Mouse (Mus musculus) neural tube, embryonic 10.5 days (tissue): ENCODE measurements around the gene Gda.

Experiments
- DNase-seq: peaks from one replicate; pipeline ENCODE4 v3.0.0-alpha.2; 2017; ENCODE audit warnings: low spot score; ENCODE audit errors: extremely low spot score

Gene Gda

DNA sequence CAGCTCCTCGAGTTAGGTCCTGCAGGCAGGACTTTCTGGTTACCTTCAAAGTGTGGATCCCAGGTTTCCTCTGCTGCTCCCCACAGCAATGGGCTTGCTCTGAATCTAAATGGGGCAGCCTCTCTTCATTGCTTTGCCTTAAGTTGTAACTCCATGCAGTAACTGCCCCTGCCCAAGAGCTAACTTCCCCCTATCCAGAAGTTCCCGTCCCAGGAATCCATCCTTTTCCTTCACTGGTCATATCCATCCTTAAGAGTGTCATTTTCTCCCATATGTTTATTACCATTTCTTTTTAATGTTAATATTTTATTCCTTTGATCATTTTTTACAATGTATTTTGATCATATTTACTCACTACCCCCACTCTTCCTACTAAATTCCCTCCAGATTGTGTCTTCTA is at the start of gene Gda:
TSS of gene Gda (minus strand) at position 101 of the 400 bp plus-strand sequence.
- no peak for DNase-seq

DNA sequence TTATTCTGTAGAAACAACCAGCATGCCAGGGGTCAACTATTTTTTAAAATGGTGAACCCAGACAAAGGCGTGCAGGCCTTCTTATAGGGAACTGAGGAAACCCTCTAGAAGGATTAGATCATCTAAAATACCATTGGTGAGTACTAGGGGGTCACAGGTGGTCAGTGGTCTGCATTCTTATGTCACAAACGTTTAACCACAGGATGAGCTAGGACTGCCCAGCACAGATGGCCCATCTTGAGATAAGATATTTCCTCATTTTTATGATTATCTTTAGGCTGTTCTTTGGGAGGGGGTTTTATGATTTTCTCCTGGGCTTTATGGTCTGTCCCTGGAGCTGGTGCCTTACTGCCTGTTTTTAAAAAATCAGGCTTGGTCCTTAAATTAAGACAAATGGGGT is 47.0 kb upstream of the Gda start:
- DNase-seq, result no peak

- DNase-seq, result peak; percentile 14
Observed at GRCm38 (mm10) chr19:21510116-21510515, 36.9 kb upstream of the Gda start.

DNA sequence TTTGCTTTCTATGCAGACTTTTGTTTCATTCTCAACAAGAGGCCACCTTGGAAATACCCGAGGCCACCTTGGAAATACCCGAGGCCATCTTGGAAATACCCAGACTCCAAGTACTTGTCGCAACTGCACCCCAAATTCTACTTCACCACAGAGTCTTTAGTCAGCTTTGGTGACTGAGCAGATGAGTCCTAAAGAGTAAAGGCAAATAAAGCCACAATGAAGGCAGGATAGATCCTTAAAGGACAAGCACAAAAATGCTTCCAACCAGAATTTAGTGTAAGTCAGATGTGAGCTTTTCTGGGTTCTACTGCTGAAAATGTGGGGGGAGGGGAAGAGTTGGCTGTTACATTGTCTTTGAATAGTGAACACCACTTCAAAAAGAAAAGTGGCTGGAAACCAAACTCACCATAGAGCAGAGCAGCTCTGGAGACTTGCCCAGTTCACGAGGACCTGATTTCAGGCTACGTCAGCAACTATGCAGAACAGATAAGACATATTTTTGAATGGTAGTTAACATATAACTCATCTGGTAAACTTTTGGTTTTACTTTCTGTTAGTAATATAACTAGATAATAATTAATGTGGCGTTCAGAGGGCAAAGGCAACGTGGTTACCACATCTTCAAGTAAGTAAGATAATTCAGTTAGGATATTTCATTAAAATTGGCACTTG is 34.5 kb upstream of the Gda start:
- no peak for DNase-seq

DNA sequence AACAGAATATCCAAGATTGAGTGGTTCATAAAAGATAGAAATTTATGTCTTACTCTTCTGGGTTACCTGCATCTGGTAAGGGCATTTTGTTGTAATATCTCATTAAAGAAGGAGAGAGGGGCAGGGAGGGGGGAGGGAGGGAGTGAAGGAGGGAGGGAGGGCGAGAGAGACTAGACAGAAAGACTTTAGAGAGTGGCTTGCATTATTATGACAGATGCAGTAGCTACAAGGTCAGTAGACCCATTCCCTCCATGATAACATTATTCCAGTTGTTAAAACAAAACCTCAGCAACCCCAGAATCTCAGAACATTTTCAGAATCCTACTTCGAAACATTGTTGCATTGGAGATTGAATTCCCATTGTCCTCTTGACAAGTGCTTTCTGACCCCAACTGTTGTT is 33.9 kb upstream of the Gda start:
- no peak for DNase-seq

DNA sequence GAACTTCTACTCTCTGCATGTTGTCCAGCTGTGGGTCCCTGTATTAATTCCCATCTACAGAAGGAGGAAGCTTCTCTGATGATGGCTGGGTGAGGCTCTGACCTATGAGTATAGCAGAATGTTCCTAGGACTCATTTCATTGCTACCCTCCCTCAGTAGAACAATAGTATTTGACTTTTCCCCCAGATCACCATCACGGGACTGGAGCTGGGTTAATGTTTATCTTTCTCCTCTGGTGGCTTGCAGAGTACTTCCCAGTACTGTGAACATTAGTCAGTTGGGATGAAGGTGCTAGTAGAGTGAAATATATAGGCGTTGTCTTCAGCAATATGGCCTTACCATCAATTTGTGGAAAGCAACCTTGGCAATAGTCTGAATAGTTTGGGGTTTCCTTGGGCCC is 31.5 kb upstream of the Gda start:
- DNase-seq, result no peak

DNA sequence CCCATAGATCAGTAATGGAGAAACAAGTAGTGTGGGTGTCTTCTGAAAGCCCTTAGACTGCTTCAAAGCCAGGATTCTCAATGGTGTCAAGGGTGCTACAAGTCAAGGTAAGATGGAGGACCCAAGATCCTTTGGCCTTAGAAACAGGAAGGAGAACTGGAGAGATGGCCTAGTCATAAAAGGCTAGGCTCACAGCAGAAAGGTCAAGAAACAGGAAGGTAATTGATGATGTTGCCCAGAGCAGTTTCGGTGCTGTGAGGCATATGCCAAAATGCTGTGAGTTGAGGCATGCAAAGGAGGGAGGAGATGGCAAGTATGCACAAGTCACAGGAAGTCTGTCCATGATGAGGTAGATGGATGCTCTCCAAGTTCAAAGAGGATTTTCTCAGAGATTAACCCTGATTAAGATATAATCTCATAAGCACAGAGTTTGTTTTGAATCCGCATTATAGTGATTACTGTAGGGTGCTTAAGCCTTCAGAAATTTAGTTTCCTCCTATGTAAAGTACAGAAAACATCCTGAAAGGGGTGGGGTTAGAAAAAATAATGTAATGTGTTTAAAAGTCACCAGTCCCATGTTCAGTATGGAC is 26.2 kb upstream of the Gda start:
- DNase-seq, result no peak

- no peak for DNase-seq
Observed at GRCm38 (mm10) chr19:21495817-21496216, 22.6 kb upstream of the Gda start.

GRCm38 (mm10) chr19:21493807-21494521 is 20.7 kb upstream of the Gda start:
- no peak for DNase-seq

- no peak for DNase-seq
Observed at GRCm38 (mm10) chr19:21491391-21491790, 18.1 kb upstream of the Gda start.

DNA sequence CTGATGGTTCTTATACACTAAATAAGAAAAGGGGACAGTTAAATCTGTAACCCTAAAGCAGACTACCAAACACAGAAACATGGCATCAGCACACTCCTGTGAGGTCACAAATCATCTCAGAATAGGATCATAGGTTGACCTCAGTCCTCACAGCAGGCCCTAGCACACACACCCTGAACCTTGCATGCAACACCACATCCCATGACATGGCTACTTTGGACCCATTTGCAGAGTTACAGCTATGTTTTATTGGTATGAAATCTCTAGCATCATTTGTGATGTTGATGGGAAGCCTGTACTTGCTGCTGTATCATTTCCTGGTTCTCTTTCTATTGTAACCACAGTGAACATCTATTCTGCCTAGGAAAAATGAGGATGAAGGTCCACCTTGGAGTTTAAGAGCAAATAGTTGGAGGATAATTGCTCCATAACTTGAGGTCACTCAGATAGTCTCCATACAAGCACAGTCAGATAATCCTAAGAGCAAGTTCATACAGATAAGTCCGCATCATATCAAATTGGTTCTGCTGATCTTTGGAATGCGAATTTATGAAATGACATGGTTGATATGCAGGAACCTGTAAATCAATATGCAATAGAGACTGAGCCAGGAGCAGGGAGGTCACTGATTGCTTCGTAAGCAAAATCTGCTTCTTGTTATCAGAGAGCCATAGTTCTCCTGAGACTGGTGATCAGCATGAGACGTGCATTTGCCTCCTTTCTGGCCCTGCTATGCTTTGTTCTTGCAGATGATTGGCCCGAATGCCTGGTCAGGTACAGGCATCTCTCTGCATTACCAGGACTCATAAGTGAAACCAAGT is 14.1 kb upstream of the Gda start:
- DNase-seq, result no peak

DNA sequence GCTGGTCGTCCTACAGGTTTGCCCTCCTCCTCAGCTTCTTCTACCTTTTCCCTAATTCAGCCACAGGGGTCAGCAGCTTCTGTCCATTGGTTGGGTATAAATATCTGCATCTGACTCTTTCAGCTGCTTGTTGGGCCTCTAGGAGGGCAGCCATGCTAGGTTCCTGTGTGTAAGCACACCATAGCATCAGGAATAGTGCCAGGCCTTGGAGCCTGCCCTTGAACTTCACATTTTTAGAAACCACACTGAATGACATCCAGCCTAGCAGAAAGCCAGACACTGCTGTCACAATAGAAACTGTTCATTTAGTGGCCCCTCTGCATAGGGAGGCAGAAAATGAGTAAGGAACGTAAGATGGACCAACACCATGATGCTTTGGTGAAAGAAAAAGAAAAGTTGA is 8.9 kb upstream of the Gda start:
- DNase-seq, result no peak

GRCm38 (mm10) chr19:21481031-21481430 is 7.8 kb upstream of the Gda start:
- DNase-seq, result no peak

DNA sequence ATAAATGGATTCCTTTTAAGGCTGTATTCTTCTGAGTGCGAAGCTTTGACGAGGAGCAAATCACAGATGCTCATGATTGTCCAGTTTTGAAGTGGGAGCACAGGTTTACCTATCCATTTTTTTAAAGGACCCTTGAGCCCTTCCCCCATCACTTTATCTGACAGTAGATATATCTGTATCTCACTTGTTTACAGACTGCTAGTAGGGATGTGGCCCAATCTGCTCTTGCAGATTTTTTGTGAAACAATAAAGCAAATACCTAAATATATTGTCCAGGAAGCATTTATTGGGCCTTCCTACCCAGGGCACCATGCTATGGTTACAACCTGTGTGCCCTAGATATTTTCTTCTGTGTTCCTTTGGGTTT is 6.8 kb upstream of the Gda start:
- DNase-seq, result no peak

DNA sequence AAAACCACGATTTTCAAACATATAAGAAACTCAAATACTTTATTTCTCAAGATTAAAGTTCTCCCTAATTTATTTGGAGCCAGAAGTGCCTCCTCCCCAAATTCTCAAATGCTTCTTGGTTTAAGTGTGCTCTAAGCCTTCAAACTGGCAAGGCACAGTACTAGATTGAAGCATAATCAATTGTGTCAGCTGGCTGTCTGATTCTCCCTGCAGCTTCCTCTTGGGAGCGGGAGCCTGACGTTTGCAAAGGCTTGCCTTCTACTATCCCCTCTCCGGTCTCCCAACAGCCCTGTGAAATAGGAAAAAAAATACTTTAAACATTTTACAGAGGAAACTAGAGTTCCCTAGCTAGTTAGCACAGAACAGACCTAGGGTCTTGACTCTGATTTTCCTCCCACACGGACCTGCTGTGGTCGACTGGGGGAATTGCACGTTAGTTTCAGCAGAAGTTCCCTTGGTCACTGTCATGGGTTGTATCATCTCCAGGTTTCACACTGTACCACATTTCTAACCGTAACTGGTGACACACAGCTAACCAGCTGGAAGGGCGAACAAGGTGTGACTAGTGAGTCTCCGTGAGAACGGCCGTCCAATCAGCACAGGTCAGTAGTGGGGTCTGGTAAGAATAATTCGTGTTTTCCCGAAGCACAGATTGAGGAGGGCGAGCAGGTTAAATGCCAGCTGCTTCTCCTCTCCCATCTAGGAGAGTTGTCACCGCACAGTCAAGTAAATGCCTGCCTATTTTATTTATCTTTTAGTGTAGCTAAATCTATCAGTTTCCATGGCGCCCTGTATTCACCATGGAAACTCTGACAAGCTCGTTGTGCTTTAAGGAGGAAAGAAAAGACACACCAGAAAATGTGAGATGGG is 6.2 kb upstream of the Gda start:
- no peak for DNase-seq

- no peak for DNase-seq
Observed at GRCm38 (mm10) chr19:21478538-21478937, 5.3 kb upstream of the Gda start.

GRCm38 (mm10) chr19:21477780-21478179 is 4.5 kb upstream of the Gda start:
- DNase-seq, result no peak

GRCm38 (mm10) chr19:21476782-21477181 is 3.5 kb upstream of the Gda start:
- no peak for DNase-seq

DNA sequence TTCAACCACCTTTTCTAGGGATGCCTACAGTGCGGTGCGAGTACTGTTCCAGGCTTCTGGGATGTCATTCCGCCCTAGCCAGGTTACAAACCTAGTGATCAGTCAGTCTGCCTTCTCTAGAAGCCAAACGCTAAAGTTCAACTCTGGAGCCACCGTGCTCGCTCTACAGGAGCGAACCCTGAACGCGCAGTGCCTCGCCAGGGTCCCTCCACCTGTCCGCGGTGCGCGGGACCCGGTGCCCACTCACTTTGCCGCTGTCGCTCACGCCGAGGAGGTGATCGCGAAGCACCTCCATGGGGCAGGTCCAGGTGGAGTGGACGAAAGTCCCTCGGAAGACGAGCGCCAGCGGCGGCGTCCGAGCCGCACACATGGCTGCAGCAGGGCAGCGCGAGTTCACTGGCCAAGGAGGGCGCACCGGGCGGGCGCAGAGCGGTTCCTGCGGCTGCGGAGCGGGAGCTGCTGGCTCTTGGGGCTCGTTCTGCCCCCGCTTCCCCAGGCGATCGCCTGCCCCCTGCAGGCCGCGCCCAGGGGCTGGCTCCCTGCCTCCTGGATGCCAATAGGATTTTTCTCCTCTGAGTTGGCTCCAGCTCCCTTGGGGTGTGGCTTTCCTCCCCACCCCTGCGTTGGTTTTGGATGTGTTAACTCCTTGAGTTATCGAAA is 994 bp downstream of the Gda start:
- peak; percentile 50 for DNase-seq

DNA sequence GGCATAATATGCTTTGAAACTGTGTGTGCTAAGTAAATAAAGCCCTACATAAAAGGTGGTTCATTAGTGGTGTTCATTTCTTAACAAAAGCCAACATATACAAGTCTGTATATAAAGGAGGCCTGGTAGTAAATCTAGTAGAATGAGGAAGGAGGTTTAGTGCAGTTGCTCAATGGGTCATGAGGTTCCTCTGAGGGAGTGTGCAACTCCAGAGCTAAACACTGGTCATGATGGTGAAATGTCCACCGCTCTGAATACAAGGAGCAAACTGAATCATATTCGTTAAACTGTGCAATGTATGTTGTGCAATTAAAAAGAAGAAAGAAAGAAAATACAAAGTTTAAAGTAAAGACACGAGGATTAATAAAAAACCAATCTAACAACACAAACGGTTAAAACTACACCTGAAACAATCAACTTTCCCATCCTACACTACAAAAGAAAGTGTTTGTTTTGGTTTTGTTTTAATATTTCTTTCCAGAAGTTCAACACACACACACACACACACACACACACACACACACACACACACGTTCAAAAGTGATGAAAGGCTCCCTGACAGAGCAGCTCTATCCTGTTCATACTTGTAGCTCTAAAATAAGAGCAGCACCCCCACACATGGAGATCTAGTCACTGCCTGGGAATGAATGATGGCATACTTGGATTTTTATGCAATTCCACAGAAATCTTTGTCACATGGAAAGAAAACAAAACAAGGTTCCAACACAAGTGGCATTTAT is 11.9 kb downstream of the Gda start:
- no peak for DNase-seq
